Mouse (Mus musculus): ENCODE results near the gene Adat3.

- TF ChIP-seq CTCF (conservative IDR thresholded peaks at IDR 0.05; ENCODE audit: low read length) (no peak), NANOG (IDR thresholded peaks at IDR 0.05; ENCODE audit: borderline replicate concordance, low read length) (no peak)
Observed at GRCm38 (mm10) chr10:80596318-80596717, 6.4 kb upstream of the Adat3 start.

Measured in E14TG2a.4 (cell line).